Mouse (Mus musculus) midbrain, embryonic 10.5 days (tissue): ENCODE data around the gene Ssh3. TPM values are rescaled to one million over a fixed set of nuclear protein-coding genes. Genes with fewer than 3 reads are reported as not detected.

ENCODE experiments used
- DNase-seq: peaks from one replicate; pipeline ENCODE4 v3.0.0-alpha.2; 2017; ENCODE audit warnings: low spot score
- H3K27ac ChIP-seq: fragments of 300-500 bp; sonication (generic); replicated peaks from 2 replicates; pipeline ENCODE4 v1.5.1; 2016; ENCODE audit warnings: mild to moderate bottlenecking
- H3K27me3 ChIP-seq: fragments of 300-500 bp; sonication (generic); 2 replicates; pipeline ENCODE4 v1.6.1; 2016; ENCODE audit warnings: low read depth, mild to moderate bottlenecking; ENCODE audit not compliant: poor library complexity, severe bottlenecking
- H3K36me3 ChIP-seq: fragments of 300-500 bp; sonication (generic); 2 replicates; pipeline ENCODE4 v1.6.1; 2016; ENCODE audit warnings: mild to moderate bottlenecking, moderate library complexity
- H3K4me1 ChIP-seq: fragments of 300-500 bp; sonication (generic); 2 replicates; pipeline ENCODE4 v1.6.1; 2016
- H3K4me3 ChIP-seq: fragments of 300-500 bp; sonication (generic); 2 replicates; pipeline ENCODE4 v1.5.1; 2016; ENCODE audit warnings: mild to moderate bottlenecking, moderate library complexity
- H3K9me3 ChIP-seq: fragments of 300-500 bp; sonication (generic); replicated peaks from 2 replicates; pipeline ENCODE4 v1.6.1; 2016; ENCODE audit warnings: mild to moderate bottlenecking
- WGBS: fragments of 180-500 bp; shearing (Covaris S2); methylation state at CpG from one replicate; pipeline ENCODE4 v1.1.7; 2016; 5-methylcytosine and 5-hydroxymethylcytosine counted together
- microRNA-seq: library from miRNA; unstranded; fragments of <30 nt; microRNA quantifications from one replicate; pipeline ENCODE4, GENCODE M21; 2017
- polyA plus RNA-seq: library from polyadenylated mRNA; unstranded; fragments of >200 nt; fragmentation: Nextera tagmentation; extraction: Ambion mirVana; gene quantifications from 2 replicates; pipeline ENCODE4 v1.2.1, GENCODE M21; 2016

The Ssh3 gene
- polyA plus RNA-seq, 1 experiment from 2014 or later = 3.6 TPM

GRCm38 (mm10) chr19:4217855-4218254 lies 51.1 kb downstream of the Ssh3 start:
- Histone ChIP-seq H3K27ac (no peak overlapping the region), H3K9me3 (no peaks in the 10 kb centered on the region), H3K4me1 (peaks cover 65% of the 10 kb centered on the region), H3K27me3 (peaks cover 88% of the 10 kb centered on the region), H3K36me3 (no peaks in the 10 kb centered on the region), H3K4me3 (no peak overlapping the region)
- DNase-seq = no peak
- 53% methylated on average over 3 of the region's 3 CpGs for WGBS

GRCm38 (mm10) chr19:4217140-4217539 lies 51.8 kb downstream of the Ssh3 start:
- Histone ChIP-seq H3K4me1 (peaks cover 69% of the 10 kb centered on the region), H3K4me3 (no peak overlapping the region), H3K27ac (no peak overlapping the region), H3K27me3 (peaks cover 94% of the 10 kb centered on the region), H3K36me3 (no peaks in the 10 kb centered on the region), H3K9me3 (no peaks in the 10 kb centered on the region)
- WGBS = 10% methylated on average over 5 of the region's 5 CpGs
- DNase-seq = no peak

DNA sequence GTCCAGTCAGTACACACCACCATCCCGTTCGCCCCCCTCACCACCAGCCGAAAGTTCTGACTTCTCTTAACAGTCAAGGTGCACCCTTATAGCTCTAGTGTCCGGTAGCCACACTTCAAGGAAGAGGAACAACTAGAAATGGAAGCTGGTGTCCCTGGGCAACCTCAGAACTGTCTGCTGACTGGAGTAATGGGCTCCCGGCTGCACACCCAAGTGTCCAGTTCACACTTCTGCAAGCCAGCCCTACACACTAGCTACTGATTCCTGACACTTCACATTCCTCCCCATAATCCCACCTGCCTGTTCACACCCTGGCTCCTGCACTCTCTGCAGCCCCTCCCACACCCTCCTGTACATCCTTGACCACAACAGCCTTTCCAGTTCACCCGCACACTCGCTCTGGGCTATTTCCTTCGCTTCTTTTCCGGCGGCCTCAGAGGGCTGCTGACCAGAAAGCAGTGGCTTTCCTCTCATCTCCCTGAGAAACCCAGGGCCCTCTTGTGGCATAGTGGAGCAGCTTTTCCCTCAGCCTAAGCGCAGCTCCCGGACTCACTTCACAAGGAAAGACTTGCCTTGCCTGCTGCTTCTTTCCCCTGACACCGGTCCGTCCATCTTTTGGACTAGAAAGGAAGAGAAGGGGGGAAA lies 52.8 kb downstream of the Ssh3 start:
- Histone ChIP-seq H3K27me3 (peaks cover 94% of the 10 kb centered on the region), H3K27ac (no peak overlapping the region), H3K36me3 (no peaks in the 10 kb centered on the region), H3K9me3 (no peaks in the 10 kb centered on the region), H3K4me1 (peaks cover 74% of the 10 kb centered on the region), H3K4me3 (peak overlapping the region; percentile 71; the same call in 1 of the 2 replicates)
- WGBS = 22% methylated on average over 14 of the region's 14 CpGs
- DNase-seq = peak; percentile 56

GRCm38 (mm10) chr19:4215451-4215840 lies 53.5 kb downstream of the Ssh3 start:
- Histone ChIP-seq H3K27me3 (peaks cover 94% of the 10 kb centered on the region), H3K27ac (peak overlapping the region; percentile 83), H3K36me3 (no peaks in the 10 kb centered on the region), H3K4me1 (peaks cover 70% of the 10 kb centered on the region), H3K9me3 (no peaks in the 10 kb centered on the region), H3K4me3 (peak overlapping the region; percentile 71)
- 4% methylated on average over 17 of the region's 21 CpGs for WGBS
- DNase-seq = no peak

GRCm38 (mm10) chr19:4214771-4215450 lies 54.1 kb downstream of the Ssh3 start:
- H3K27me3 ChIP-seq = peaks cover 94% of the 10 kb centered on the region
- peaks cover 68% of the 10 kb centered on the region for H3K4me1 ChIP-seq
- H3K4me3 ChIP-seq = peak overlapping the region; percentile 71
- peak overlapping the region; percentile 83 for H3K27ac ChIP-seq
- DNase-seq = peak; percentile 69
- H3K9me3 ChIP-seq = no peaks in the 10 kb centered on the region
- H3K36me3 ChIP-seq = no peaks in the 10 kb centered on the region
- 0% methylated on average over 63 of the region's 81 CpGs for WGBS

DNA sequence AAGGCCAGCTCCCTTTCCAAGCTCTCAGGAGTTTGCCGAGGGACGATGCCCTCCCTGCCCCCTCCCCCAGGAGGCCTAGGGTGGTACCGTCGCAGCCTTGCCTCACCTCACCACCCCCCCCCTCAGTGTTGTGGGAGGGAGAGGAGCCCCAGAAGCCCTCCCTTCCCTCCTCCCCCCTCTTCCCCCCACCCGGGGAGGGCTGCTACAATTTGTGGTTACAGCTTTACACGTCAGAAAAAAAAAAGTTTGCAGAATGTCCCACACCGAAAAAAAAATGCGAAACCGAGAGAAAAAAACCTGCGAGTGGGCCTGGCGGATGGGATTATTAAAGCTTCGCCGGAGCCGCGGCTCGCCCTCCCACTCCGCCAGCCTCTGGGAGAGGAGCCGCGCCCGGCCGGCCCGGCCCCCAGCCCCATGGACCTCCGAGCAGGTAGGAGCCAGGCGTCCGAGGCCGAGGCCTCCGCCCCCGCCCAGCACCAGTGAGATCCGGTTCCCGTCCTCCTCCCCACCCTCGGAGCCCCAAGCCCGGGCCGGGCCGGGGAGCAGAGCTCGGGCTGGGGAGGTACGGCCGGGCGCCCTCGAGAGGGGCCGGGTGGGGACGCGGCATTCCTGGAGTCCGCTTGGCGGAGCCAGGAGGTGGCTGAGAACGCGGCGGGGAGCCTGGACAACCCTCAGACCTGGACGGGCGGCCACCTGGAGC lies 54.8 kb downstream of the Ssh3 start, which contains the start of the genes Clcf1 and AC109138.7:
TSS of gene Clcf1 (plus strand) at position 168 of the 700 bp plus-strand sequence.
TSS of gene AC109138.7 (plus strand) at position 287 of the 700 bp plus-strand sequence.
- peak; percentile 62 for DNase-seq
- Histone ChIP-seq H3K9me3 (no peaks in the 10 kb centered on the region), H3K4me3 (peak within 1 kb of the TSS; percentile 71), H3K4me1 (peaks cover 63% of the 10 kb centered on the region), H3K27ac (peak within 1 kb of the TSS; percentile 83), H3K27me3 (peaks cover 92% of the 10 kb centered on the region), H3K36me3 (no peaks in the 10 kb centered on the region)
- under 1% methylated on average over 49 of the region's 49 CpGs for WGBS

GRCm38 (mm10) chr19:4213524-4213974 lies 55.4 kb downstream of the Ssh3 start:
- Histone ChIP-seq H3K36me3 (no peaks in the 10 kb centered on the region), H3K4me3 (peak overlapping the region; percentile 71), H3K27ac (peak overlapping the region; percentile 83; the same call in 1 of the 2 replicates), H3K27me3 (peaks cover 94% of the 10 kb centered on the region), H3K9me3 (no peaks in the 10 kb centered on the region), H3K4me1 (peaks cover 62% of the 10 kb centered on the region)
- peak; percentile 31 for DNase-seq
- 8% methylated on average over 9 of the region's 9 CpGs for WGBS

GRCm38 (mm10) chr19:4211891-4212588 lies 56.9 kb downstream of the Ssh3 start:
- H3K4me1 ChIP-seq = peaks cover 55% of the 10 kb centered on the region
- peak overlapping the region; percentile 4 for H3K27ac ChIP-seq
- H3K27me3 ChIP-seq = peaks cover 86% of the 10 kb centered on the region
- 12% methylated on average over 4 of the region's 4 CpGs for WGBS
- no peak for DNase-seq
- H3K9me3 ChIP-seq = no peaks in the 10 kb centered on the region
- H3K36me3 ChIP-seq = no peaks in the 10 kb centered on the region
- no peak overlapping the region for H3K4me3 ChIP-seq

Small RNA genes lying within 50 kb of the gene (microRNA-seq; reads per million reads assigned to microRNA genes)
- gene Gm26115 (not detected), gene Mir6985 (not detected)

Other genes starting within 250 kb of the Ssh3 start
- 400 and 417 TPM in 2 replicates for gene Gstp1, start 231.2 kb downstream of the Ssh3 start, polyA plus RNA-seq
- gene Gstp2, start 223.2 kb downstream of the Ssh3 start, polyA plus RNA-seq = 1.0 and 2.8 TPM in 2 replicates
- gene Gstp3, start 209.6 kb downstream of the Ssh3 start, polyA plus RNA-seq = 0.23 TPM in 1 of 2 replicates, not detected in the other
- not detected in 2 replicates for gene Cabp2, start 187.6 kb downstream of the Ssh3 start, polyA plus RNA-seq
- gene Cdk2ap2, start 172.0 kb downstream of the Ssh3 start, polyA plus RNA-seq = 76.2 and 82.5 TPM in 2 replicates
- 12.8 and 15.1 TPM in 2 replicates for gene Pitpnm1, start 169.2 kb downstream of the Ssh3 start, polyA plus RNA-seq
- gene Aip, start 143.3 kb downstream of the Ssh3 start, polyA plus RNA-seq = 60.6 and 61.7 TPM in 2 replicates
- not detected in 2 replicates for gene Gpr152, start 129.4 kb downstream of the Ssh3 start, polyA plus RNA-seq
- not detected in 2 replicates for gene Cabp4, start 125.1 kb downstream of the Ssh3 start, polyA plus RNA-seq
- gene Coro1b, start 120.6 kb downstream of the Ssh3 start, polyA plus RNA-seq = 133 and 138 TPM in 2 replicates
- gene Ptprcap, start 115.6 kb downstream of the Ssh3 start, polyA plus RNA-seq = 0.67 TPM in 1 of 2 replicates, not detected in the other
- gene Rps6kb2, start 105.8 kb downstream of the Ssh3 start, polyA plus RNA-seq = 58.8 and 71.4 TPM in 2 replicates
- 2.8 and 4.1 TPM in 2 replicates for gene Carns1, start 93.7 kb downstream of the Ssh3 start, polyA plus RNA-seq
- 0.85 and 1.2 TPM in 2 replicates for gene Tbc1d10c, start 77.9 kb downstream of the Ssh3 start, polyA plus RNA-seq
- gene Ppp1ca, start 77.1 kb downstream of the Ssh3 start, polyA plus RNA-seq = 1,003 and 1,059 TPM in 2 replicates
- 58.9 and 60.3 TPM in 2 replicates for gene Rad9a, start 67.5 kb downstream of the Ssh3 start, polyA plus RNA-seq
- 0.65 and 0.74 TPM in 2 replicates for gene Clcf1, start 54.9 kb downstream of the Ssh3 start, polyA plus RNA-seq
- not detected in 2 replicates for gene AC109138.7, start 54.8 kb downstream of the Ssh3 start, polyA plus RNA-seq
- 12.2 and 15.6 TPM in 2 replicates for gene Pold4, start 37.3 kb downstream of the Ssh3 start, polyA plus RNA-seq
- gene Ankrd13d, start 14.0 kb upstream of the Ssh3 start, polyA plus RNA-seq = 11.7 and 12.6 TPM in 2 replicates
- gene Grk2, start 37.0 kb upstream of the Ssh3 start, polyA plus RNA-seq = 12.2 and 14.2 TPM in 2 replicates
- 47.7 and 50.4 TPM in 2 replicates for gene Kdm2a, start 129.1 kb upstream of the Ssh3 start, polyA plus RNA-seq
- 13.7 and 13.9 TPM in 2 replicates for gene Rhod, start 170.3 kb upstream of the Ssh3 start, polyA plus RNA-seq
- gene Syt12, start 208.3 kb upstream of the Ssh3 start, polyA plus RNA-seq = 1.7 and 2.0 TPM in 2 replicates
- gene 2010003K11Rik, start 229.4 kb upstream of the Ssh3 start, polyA plus RNA-seq = not detected in 2 replicates
- gene Pcx, start 241.3 kb upstream of the Ssh3 start, polyA plus RNA-seq = 20.9 and 24.1 TPM in 2 replicates